Mouse (Mus musculus): ENCODE results near the gene Tstd2. TPM values are rescaled to one million over a fixed set of nuclear protein-coding genes. Genes with fewer than 3 reads are reported as not detected.

Tstd2 gene
- 10 to 100 TPM; 21.6 to 22.2 TPM for total RNA-seq (2021)
- long read RNA-seq, experiment 1, transcript Tstd2-202 (10 exons, 3,726 nt), result major isoform, 11 of 22 reads
- long read RNA-seq, experiment 1, partial matches to known transcripts, result 1 of 22 reads
- long read RNA-seq, experiment 1, other reads (novel, unspliced or antisense), result 7 of 22 reads
- long read RNA-seq, experiment 2, transcript Tstd2-202 (10 exons, 3,726 nt), result major isoform, 7 of 24 reads
- long read RNA-seq, experiment 2, partial matches to known transcripts, result 5 of 24 reads
- long read RNA-seq, experiment 2, other reads (novel, unspliced or antisense), result 10 of 24 reads

DNA sequence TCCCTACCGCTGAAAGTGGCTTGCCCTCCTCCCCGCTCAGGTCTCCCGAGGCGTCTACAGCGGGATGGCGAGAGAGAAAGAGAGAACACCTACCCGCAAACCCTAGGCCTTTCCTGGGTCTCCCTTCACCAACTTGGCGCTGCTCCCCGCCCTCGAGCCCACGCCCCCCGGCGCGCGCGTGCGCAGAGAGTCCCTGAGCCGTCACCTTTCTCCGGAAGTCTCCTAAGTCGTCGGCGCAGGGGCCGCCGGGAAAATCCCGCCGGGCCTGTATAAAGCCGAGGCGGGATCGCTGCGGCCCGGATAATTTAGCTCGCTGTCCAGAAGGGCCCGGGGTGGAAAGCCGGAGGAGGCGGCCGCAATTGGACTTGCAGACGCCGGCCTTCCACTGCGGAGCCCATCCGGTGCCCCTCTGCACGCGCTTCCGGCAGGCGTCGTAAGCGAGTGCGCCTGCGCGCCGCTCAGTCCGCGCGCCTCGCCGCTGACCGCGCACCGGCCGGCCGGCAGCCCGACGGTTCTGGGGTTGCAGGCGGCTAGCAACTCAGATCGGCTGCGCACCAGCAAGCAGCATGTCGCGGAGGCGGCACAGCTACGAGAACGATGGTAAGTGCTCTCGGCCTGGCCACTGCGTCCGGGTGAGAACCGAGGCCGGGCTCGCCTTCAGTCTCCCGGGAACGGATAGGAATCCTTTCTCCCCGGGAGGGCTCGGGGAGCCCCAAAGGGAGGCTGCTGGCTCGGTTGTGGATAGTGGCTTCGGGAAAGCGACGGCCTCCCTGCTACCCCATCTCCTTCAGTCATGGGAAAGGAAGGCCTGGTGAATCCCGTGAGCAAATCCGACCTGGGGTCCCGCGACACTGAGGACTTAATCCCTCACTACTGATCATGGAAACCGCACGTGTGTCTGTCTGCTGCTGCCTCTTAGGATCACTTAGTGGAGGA lies at the start of gene Tstd2, which contains the start of gene Ncbp1:
TSS of gene Tstd2 (minus strand) at position 408 of the 936 bp plus-strand sequence.
TSS of gene Ncbp1 (plus strand) at position 327 of the 936 bp plus-strand sequence.
- DNase-seq (ENCODE audit: low spot score in 2 of 2), result peak; percentile 85 to 93

DNA sequence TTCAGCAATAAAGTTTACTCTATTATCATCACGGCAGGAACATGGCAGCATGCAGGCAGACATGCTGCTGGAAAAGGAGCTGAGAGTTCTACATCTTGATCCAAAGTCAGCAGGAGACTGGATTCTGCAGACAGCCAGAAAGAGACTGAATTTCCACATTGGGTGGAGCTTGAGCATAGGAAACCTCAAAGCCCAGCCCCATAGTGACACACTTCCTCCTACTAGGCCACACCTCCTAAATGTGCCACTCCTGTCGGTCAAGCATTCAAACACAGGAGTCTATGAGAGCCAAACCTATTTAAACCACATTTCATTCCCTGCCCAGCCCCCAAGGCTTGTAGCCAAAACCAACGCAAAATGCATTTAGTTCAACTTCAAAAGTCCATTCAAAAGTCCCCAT lies 48.0 kb upstream of the Tstd2 start:
- no peak for DNase-seq (ENCODE audit: low spot score in 2 of 2)

GRCm38 (mm10) chr4:46185890-46186289 lies 47.4 kb upstream of the Tstd2 start:
- no peak for DNase-seq (ENCODE audit: low spot score in 2 of 2)

DNA sequence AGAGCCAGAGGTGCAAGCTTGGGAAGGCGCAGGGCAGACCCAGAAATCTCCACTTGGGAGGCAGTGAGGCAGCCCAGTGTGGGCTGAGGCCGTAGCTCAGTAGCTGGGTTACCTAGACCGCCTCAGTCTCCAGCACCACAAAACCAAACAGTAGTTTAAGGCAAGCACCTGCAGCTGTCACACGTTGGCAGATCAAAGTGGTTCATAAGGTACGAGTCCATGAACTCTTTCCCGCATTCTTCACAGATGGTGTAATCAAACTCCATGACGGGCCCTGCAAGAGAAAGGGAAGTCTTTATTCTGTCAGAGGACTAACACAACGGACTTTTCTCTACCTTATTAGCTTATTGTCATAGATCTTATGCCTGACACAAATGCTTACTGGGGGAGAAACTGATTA lies 46.9 kb upstream of the Tstd2 start:
- DNase-seq (ENCODE audit: low spot score in 2 of 2), result no peak

DNA sequence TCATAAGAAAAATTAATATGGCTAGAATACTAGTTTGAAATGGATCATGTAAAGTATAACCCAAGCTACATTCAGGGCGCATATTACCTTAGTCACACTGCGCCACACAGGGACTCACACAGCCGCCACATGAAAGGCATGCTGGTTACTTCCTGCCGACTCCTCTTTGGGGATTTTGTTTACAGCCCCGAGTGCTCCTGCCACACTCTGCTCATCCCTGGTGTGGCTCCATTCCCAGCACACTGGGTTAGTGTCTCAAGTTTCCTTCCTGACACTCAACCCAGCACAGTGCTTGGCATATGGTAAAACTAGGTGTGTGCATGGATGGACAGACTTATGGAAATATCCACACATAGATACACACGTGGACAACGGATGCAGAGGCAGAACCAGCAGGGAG lies 43.7 kb upstream of the Tstd2 start:
- DNase-seq (ENCODE audit: low spot score in 2 of 2), result no peak

DNA sequence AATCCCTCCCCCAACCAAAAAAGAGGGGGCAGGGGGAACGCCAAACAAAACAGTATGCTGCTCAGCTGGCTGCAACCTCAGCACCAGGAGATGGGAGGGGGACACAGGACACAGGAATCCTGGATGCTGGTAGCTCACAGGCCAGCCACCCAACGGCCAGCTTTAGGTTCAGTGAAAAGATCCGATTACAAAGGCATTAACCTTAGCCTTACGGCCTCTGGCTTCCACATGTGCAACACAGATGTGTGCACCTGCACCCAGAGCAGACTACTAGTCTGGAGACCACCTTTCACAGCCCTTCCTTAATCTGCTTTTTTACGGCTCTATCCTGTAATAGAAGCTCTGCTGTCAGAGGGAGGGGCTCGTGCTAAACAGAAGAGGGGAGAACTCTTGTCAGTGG lies 42.7 kb upstream of the Tstd2 start:
- no peak for DNase-seq (ENCODE audit: low spot score in 2 of 2)

DNA sequence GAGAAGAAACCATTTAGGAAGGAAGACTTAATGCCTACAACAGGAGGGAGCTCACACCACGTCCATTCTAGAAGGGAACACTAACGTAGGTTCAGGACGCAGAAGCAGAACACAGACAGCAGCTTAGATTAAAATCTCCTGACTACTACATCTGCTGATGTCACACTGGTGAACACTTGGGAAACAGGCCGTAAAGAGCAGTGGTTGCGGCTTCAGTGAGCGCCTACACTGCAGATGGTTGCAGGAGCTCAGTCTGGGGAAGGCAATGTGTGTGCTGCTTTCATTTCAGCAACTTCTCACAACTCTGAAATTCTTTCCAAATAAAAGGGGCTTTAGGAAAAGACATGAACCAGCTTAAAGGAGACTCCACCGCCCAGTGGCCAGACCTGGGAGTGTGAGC lies 39.0 kb upstream of the Tstd2 start:
- no peak for DNase-seq (ENCODE audit: low spot score in 2 of 2)

DNA sequence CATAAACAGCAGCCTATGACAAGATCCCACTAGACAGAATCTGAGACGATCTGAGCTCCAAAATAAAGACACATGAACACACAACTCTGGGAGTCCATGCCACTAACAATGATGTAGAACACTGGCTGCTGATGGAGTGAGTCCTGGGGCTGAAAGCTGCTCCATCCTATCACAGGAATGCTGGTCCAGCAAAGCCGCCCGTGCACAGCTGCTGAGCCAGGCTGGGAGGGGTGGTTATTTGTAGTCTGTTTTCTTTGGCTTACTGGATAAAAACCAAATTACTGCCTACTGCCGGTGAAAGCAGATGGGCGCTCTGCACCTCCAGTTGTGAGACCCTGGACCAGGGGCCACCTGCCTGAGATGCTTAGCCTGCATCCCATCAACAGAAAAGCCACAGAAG lies 38.5 kb upstream of the Tstd2 start:
- no peak for DNase-seq (ENCODE audit: low spot score in 2 of 2)

- no peak for DNase-seq (ENCODE audit: low spot score in 2 of 2)
Measured at GRCm38 (mm10) chr4:46176313-46176712, 37.8 kb upstream of the Tstd2 start.

GRCm38 (mm10) chr4:46171761-46172160 lies 33.3 kb upstream of the Tstd2 start:
- no peak for DNase-seq (ENCODE audit: low spot score in 2 of 2)

DNA sequence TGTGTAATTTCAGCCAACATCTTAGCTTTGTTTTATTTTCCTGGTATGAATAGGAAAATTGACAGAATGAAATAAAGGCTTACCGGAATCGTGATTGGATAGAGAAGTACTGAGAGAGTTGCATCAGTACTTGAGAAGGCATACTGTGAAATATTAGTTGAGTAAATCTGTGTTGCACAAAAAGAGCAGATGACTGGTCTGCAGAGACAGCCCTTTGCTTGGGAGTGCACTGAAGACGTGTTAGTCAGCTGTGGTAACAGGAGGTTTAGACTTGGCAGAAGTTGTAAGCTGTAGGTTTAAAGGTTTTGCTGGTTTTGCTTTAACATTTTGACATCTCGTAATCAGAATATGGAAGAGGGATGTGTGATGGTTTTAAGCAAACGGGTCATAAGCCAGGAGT lies 27.3 kb upstream of the Tstd2 start:
- DNase-seq (ENCODE audit: low spot score in 2 of 2), result no peak

GRCm38 (mm10) chr4:46164027-46164426 lies 25.5 kb upstream of the Tstd2 start:
- DNase-seq (ENCODE audit: low spot score in 2 of 2), result no peak

GRCm38 (mm10) chr4:46151903-46152544 lies 13.5 kb upstream of the Tstd2 start:
- DNase-seq (ENCODE audit: low spot score in 2 of 2), result no peak

GRCm38 (mm10) chr4:46146881-46147280 lies 8.4 kb upstream of the Tstd2 start:
- DNase-seq (ENCODE audit: low spot score in 2 of 2), result no peak

- no peak for DNase-seq (ENCODE audit: low spot score in 2 of 2)
Measured at GRCm38 (mm10) chr4:46144323-46144722, 5.8 kb upstream of the Tstd2 start.

DNA sequence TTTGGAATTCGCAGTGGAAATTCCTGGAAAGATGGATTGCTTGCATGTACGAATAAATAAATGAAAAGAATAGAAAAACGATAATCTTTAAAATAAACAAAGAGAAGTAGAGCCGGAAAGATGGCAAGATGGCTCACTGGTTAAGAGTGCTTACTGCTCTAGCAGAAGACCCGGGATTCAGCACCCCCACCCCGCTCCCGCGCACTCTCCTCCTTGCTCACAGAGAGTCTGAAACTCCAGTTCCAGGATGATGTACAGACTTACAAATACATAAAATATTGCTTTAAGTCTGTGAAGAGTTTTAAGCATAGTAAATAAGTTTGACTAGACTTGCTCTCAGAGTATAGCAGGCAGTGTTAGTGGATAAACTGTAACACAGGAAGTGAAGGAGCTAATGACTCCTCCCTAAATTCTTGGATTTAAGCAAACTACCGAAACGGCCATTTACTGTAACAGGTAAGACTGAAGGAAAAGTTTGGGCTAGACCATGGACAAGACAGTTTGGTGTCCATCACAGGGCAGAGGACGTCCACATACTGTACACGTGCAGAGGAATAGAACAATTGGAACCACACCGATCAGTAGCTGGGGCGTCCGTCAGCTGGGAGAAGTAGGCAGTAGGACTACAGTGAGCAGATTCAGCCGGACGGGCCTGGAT lies 736 bp downstream of the Tstd2 start:
- DNase-seq (ENCODE audit: low spot score in 2 of 2), result no peak

GRCm38 (mm10) chr4:46131791-46132190 lies 6.7 kb downstream of the Tstd2 start:
- DNase-seq (ENCODE audit: low spot score in 2 of 2), result no peak

GRCm38 (mm10) chr4:46130221-46130620 lies 8.3 kb downstream of the Tstd2 start:
- peak in 1 of 2 experiments; percentile 46 for DNase-seq (ENCODE audit: low spot score in 2 of 2)

DNA sequence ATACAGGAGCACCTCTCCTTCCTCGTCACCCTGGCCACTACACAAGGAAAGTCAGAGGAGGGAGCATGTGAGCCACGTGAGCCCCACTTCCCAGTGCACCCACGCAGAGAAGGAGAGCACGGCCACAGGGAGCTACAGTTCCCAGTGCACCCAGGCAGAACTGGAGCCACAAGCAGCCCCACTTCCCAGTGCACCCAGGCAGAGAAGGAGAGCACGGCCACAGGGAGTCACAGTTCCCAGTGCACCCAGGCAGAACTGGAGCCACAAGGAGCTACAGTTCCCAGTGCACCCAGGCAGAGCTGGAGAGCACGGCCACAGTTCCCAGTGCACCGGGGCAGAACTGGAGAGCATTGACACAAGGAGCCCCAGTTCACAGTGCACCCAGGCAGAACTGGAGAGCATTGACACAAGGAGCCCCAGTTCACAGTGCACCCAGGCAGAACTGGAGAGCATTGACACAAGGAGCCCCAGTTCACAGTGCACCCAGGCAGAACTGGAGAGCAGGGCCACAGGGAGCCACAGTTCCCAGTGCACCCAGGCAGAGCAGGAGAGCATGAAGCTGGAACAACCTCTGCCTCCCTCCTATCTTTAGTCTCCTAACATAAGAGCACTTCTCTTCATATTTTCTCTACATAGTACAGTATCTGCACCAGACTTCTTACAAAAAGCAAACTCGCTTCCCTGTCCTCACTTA lies 9.0 kb downstream of the Tstd2 start:
- no peak for DNase-seq (ENCODE audit: low spot score in 2 of 2)

DNA sequence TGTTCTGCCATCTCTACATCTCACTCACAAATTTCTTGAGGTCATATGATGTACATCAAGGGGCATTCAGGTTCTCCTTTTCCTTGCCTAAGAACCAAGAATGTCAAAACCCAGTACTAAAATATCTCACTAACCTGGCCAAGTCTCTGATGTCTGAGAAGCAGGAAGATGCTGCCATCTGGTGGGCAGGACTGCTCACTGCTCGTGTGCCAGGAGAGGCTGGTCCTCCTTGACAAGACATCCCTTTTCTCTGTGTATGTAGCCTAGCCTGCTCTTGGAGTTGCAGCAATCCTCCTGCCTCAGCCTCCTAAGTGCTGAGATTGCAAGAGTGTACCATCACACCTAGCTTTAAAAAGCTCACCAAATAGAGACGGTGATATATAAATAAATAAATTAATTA lies 12.0 kb downstream of the Tstd2 start:
- DNase-seq (ENCODE audit: low spot score in 2 of 2), result peak in 1 of 2 experiments; percentile 57

DNA sequence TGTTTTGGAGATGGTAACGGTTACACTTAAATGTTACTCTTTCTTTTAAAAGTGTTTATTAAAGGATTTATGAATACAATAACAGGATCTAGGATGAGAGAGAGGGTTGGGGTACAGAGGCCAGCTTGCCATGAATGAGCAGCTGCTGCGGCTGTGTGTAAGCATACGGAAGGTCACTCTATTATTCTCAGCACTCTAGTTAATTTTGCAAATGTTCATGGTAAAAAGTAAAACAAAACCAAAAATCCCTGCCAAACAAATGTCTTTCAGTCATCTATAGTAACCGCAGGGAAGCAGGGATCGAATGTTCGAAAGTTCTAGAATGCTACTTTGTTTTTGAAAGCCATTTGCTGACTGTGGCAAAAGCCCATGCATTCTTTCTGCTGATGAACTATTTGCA lies 15.1 kb downstream of the Tstd2 start:
- DNase-seq (ENCODE audit: low spot score in 2 of 2), result no peak

Data from gastrocnemius, postnatal 4 days (tissue).